In genomic region chr12:65118968-65119367, GRCm38 (mm10) we compare ENCODE assay signal across 27 mouse cellular contexts. TPM values are rescaled to one million over a fixed set of nuclear protein-coding genes. Genes with fewer than 3 reads are reported as not detected.
DNase-seq lines count a peak whose midpoint lies in the region; ATAC-seq and TF ChIP-seq lines count a peak whose summit lies in the region.
"Had no signal": no experiment of that assay in that cellular context is flagged by ENCODE, and none has a peak within 500 bp of the region (broad histone marks: within the 10 kb centered on the region; RNA-seq: fewer than 3 reads in every experiment).

No protein-coding gene starts in this region.

- DNase-seq in frontal cortex, postnatal 25 days (ENCODE audit: low spot score in 2 of 2): no peak
- DNase-seq in right cerebral cortex, postnatal 10 days (ENCODE audit: low spot score in 2 of 2): peak; percentile 26 to 36
- no peak for DNase-seq in right cerebral cortex, postnatal 14 days
- peak; percentile 15 for DNase-seq in brain, adult 2 months (ENCODE audit: low read depth, low spot score)
- DNase-seq in thymus, adult 2 months: no peak
- DNase-seq: adrenal gland, postnatal 10 days; adrenal gland, postnatal 36 days; cerebellum, adult 11-12 months; cerebellum, adult 8-10 months; cerebellum, postnatal 10 days; cerebellum, postnatal 36 days; embryo, embryonic 11 days; gastrocnemius, postnatal 10 days; gastrocnemius, postnatal 36 days; heart, adult 2 months; heart, postnatal 14 days had no signal

- no peaks in the 10 kb centered on the region for H3K27me3 ChIP-seq in thymus, adult 2 months (ENCODE audit: control insufficient read depth, insufficient read depth, low read length)
- H3K27me3 ChIP-seq: embryonic facial prominence, embryonic 13.5 days; forebrain, embryonic 13.5 days; heart, embryonic 13.5 days; hindbrain, embryonic 12.5 days; hindbrain, embryonic 15.5 days had no signal

- no peak for TF ChIP-seq POLR2A in thymus, adult 2 months (IDR thresholded peaks at IDR 0.05; ENCODE audit: control insufficient read depth, extremely low read depth, insufficient read depth, low read length, poor library complexity)

- no peak overlapping the region for H3K27ac ChIP-seq in thymus, adult 2 months (ENCODE audit: control insufficient read depth, insufficient read depth, low read length)
- H3K27ac ChIP-seq: embryonic facial prominence, embryonic 10.5 days; embryonic facial prominence, embryonic 13.5 days; forebrain, embryonic 10.5 days; forebrain, embryonic 13.5 days; heart, adult 2 months; heart, embryonic 10.5 days; heart, embryonic 13.5 days; hindbrain, embryonic 12.5 days; hindbrain, embryonic 15.5 days had no signal

- H3K4me1 ChIP-seq in thymus, adult 2 months (replicated peaks; ENCODE audit: control insufficient read depth, insufficient read depth, low read length): no peaks in the 10 kb centered on the region
- H3K4me1 ChIP-seq: embryonic facial prominence, embryonic 10.5 days; embryonic facial prominence, embryonic 13.5 days; forebrain, embryonic 10.5 days; forebrain, embryonic 13.5 days; heart, embryonic 10.5 days; heart, embryonic 13.5 days; hindbrain, embryonic 12.5 days; hindbrain, embryonic 15.5 days had no signal

- peaks cover 20% of the 10 kb centered on the region for H3K36me3 ChIP-seq in thymus, adult 2 months (ENCODE audit: control insufficient read depth, insufficient read depth, low read length)

- no peak for TF ChIP-seq CTCF in thymus, adult 2 months (IDR thresholded peaks at IDR 0.05; ENCODE audit: borderline replicate concordance, control insufficient read depth, extremely low read depth, insufficient read depth, low read length, poor library complexity)

- 93% methylated on average over 7 of the region's 7 CpGs for WGBS in thymus, adult 2 months

- ATAC-seq in frontal cortex, adult (ENCODE audit: low TSS enrichment): peak; percentile 85
- ATAC-seq: forebrain, embryonic 13.5 days; forebrain, embryonic 16.5 days; intestine, postnatal 0 days had no signal

- H3K4me3 ChIP-seq in thymus, adult 2 months (ENCODE audit: control insufficient read depth, insufficient read depth, low read length): no peak overlapping the region
- H3K4me3 ChIP-seq: embryonic facial prominence, embryonic 10.5 days; embryonic facial prominence, embryonic 13.5 days; forebrain, embryonic 10.5 days; forebrain, embryonic 13.5 days; heart, adult 2 months; heart, embryonic 10.5 days; heart, embryonic 13.5 days; hindbrain, embryonic 12.5 days; hindbrain, embryonic 15.5 days had no signal

RNA-seq across cellular contexts. Expression of gene Fancm, which starts 43.6 kb away (rescaled TPM):
- 4.3 and 6.6 TPM in 2 replicates for polyA plus RNA-seq in thymus, adult 2 months (2012; rRNA removed)

RNA-seq across cellular contexts. Expression of gene Fkbp3, which starts 45.2 kb away (rescaled TPM):
- polyA plus RNA-seq in thymus, adult 2 months (2012; rRNA removed): 42.7 and 49.9 TPM in 2 replicates

RNA-seq across cellular contexts. Expression of gene Mis18bp1, which starts 53.4 kb away (rescaled TPM):
- polyA plus RNA-seq in thymus, adult 2 months (2012; rRNA removed): 3.8 and 4.2 TPM in 2 replicates

Comparison
In these comparisons a context has a peak if more than half of its experiments do, and no peak if none do; other contexts are left out.
1. DNase-seq: peak in right cerebral cortex, postnatal 10 days (2 of 2) and brain, adult 2 months (single experiment); none in frontal cortex, postnatal 25 days (0 of 2), right cerebral cortex, postnatal 14 days (single experiment) and thymus, adult 2 months (single experiment).